Mouse (Mus musculus) stomach, postnatal 0 days (tissue): ENCODE data around the gene Ube2e2.

ENCODE experiments used
- CTCF ChIP-seq: IDR thresholded peaks from 2 replicates; pipeline ENCODE4 v1.5.1; 2016; ENCODE audit warnings: antibody characterized with exemption, low read depth, mild to moderate bottlenecking, moderate library complexity
- EP300 ChIP-seq: optimal IDR thresholded peaks from 2 replicates; pipeline ENCODE3; 2016; ENCODE audit warnings: antibody characterized with exemption

- TF ChIP-seq CTCF (no peak), EP300 (no peak)
Observed at GRCm38 (mm10) chr14:18754001-18754400, 140.1 kb downstream of the Ube2e2 start.
